Mouse (Mus musculus): ENCODE measurements around the gene Tnfrsf13c.

Tnfrsf13c gene

GRCm38 (mm10) chr15:82182311-82182710 lies 41.9 kb downstream of the Tnfrsf13c start:
- no peak for DNase-seq (ENCODE audit: low spot score)

GRCm38 (mm10) chr15:82181131-82181530 lies 43.0 kb downstream of the Tnfrsf13c start:
- no peak for DNase-seq (ENCODE audit: low spot score)

GRCm38 (mm10) chr15:82177743-82178290 lies 46.4 kb downstream of the Tnfrsf13c start:
- DNase-seq (ENCODE audit: low spot score) = no peak

GRCm38 (mm10) chr15:82175091-82175490 lies 49.1 kb downstream of the Tnfrsf13c start:
- DNase-seq (ENCODE audit: low spot score) = no peak

- no peak for DNase-seq (ENCODE audit: low spot score)
Observed at GRCm38 (mm10) chr15:82172648-82173047, 51.5 kb downstream of the Tnfrsf13c start.
